Mouse (Mus musculus): Measurements from ENCODE around the gene Fam178b. TPM values are rescaled to one million over a fixed set of nuclear protein-coding genes. Genes with fewer than 3 reads are reported as not detected.

Gene Fam178b
- polyA plus RNA-seq, 1 experiment from 2014 or later: 0.59 TPM

GRCm38 (mm10) chr1:36604254-36605156, 78.5 kb downstream of the Fam178b start:
- no peaks in the 10 kb centered on the region for H3K36me3 ChIP-seq (ENCODE audit: control insufficient read depth, insufficient read depth, low read length)
- H3K4me1 ChIP-seq (replicated peaks; ENCODE audit: control insufficient read depth, insufficient read depth): peaks cover 17% of the 10 kb centered on the region
- H3K9ac ChIP-seq (ENCODE audit: low read length): no peak overlapping the region
- DNase-seq (ENCODE audit: low spot score): no peak
- no peaks in the 10 kb centered on the region for H3K27me3 ChIP-seq (ENCODE audit: control insufficient read depth, insufficient read depth, low read length)
- peak overlapping the region; percentile 87; the same call in 1 of the 2 replicates for H3K27ac ChIP-seq (replicated peaks)
- no peak overlapping the region for H3K4me2 ChIP-seq (replicated peaks; ENCODE audit: low read depth)
- 75% methylated on average over 12 of the region's 12 CpGs for WGBS
- no peaks in the 10 kb centered on the region for H3K9me3 ChIP-seq (ENCODE audit: control insufficient read depth, low read length)
- TF ChIP-seq CTCF (IDR thresholded peaks at IDR 0.05; ENCODE audit: low read depth) (no peak), EP300 (optimal IDR thresholded peaks at IDR 0.05) (no peak)
- ATAC-seq (ENCODE audit: low FRiP score, low TSS enrichment): no peak
- no peak overlapping the region for H3K4me3 ChIP-seq (ENCODE audit: low read depth, low read length)

GRCm38 (mm10) chr1:36603361-36603760, 79.6 kb downstream of the Fam178b start:
- ATAC-seq (ENCODE audit: low FRiP score, low TSS enrichment): peak; percentile 75
- H3K27ac ChIP-seq (replicated peaks): peak overlapping the region; percentile 87

GRCm38 (mm10) chr1:36602271-36602670, 80.7 kb downstream of the Fam178b start:
- TF ChIP-seq CTCF (IDR thresholded peaks at IDR 0.05; ENCODE audit: low read depth) (no peak), EP300 (optimal IDR thresholded peaks at IDR 0.05) (no peak)
- H3K36me3 ChIP-seq (ENCODE audit: control insufficient read depth, insufficient read depth, low read length): no peaks in the 10 kb centered on the region
- H3K4me3 ChIP-seq (ENCODE audit: low read depth, low read length): no peak overlapping the region
- no peak overlapping the region for H3K27ac ChIP-seq (replicated peaks)
- ATAC-seq (ENCODE audit: low FRiP score, low TSS enrichment) (no peak), DNase-seq (ENCODE audit: low spot score) (no peak)
- 46% methylated on average over 4 of the region's 4 CpGs for WGBS
- H3K9me3 ChIP-seq (ENCODE audit: control insufficient read depth, low read length): no peaks in the 10 kb centered on the region
- H3K9ac ChIP-seq (ENCODE audit: low read length): no peak overlapping the region
- no peaks in the 10 kb centered on the region for H3K27me3 ChIP-seq (ENCODE audit: control insufficient read depth, insufficient read depth, low read length)
- H3K4me1 ChIP-seq (replicated peaks; ENCODE audit: control insufficient read depth, insufficient read depth): peaks cover 13% of the 10 kb centered on the region; the same call in 1 of the 2 replicates
- H3K4me2 ChIP-seq (replicated peaks; ENCODE audit: low read depth): no peak overlapping the region

More at GRCm38 (mm10) chr1:36603361-36603760, 79.6 kb downstream of the Fam178b start:
- DNase-seq (ENCODE audit: low spot score): peak; percentile 80
- no peaks in the 10 kb centered on the region for H3K36me3 ChIP-seq (ENCODE audit: control insufficient read depth, insufficient read depth, low read length)
- H3K4me2 ChIP-seq (replicated peaks; ENCODE audit: low read depth): no peak overlapping the region; the same call in 1 of the 2 replicates
- no peaks in the 10 kb centered on the region for H3K27me3 ChIP-seq (ENCODE audit: control insufficient read depth, insufficient read depth, low read length)
- peak overlapping the region; percentile 41; the same call in 1 of the 2 replicates for H3K9ac ChIP-seq (ENCODE audit: low read length)
- WGBS: 21% methylated on average over 9 of the region's 9 CpGs
- H3K9me3 ChIP-seq (ENCODE audit: control insufficient read depth, low read length): no peaks in the 10 kb centered on the region
- H3K4me1 ChIP-seq (replicated peaks; ENCODE audit: control insufficient read depth, insufficient read depth): peaks cover 17% of the 10 kb centered on the region
- no peak overlapping the region for H3K4me3 ChIP-seq (ENCODE audit: low read depth, low read length)
- no peak for TF ChIP-seq CTCF (IDR thresholded peaks at IDR 0.05; ENCODE audit: low read depth)
- no peak for TF ChIP-seq EP300 (optimal IDR thresholded peaks at IDR 0.05)

GRCm38 (mm10) chr1:36598411-36598810, 84.6 kb downstream of the Fam178b start:
- no peaks in the 10 kb centered on the region for H3K9me3 ChIP-seq (ENCODE audit: control insufficient read depth, low read length)
- DNase-seq (ENCODE audit: low spot score) (no peak), ATAC-seq (ENCODE audit: low FRiP score, low TSS enrichment) (no peak)
- no peaks in the 10 kb centered on the region for H3K27me3 ChIP-seq (ENCODE audit: control insufficient read depth, insufficient read depth, low read length)
- peaks cover 9% of the 10 kb centered on the region; the same call in 1 of the 2 replicates for H3K4me1 ChIP-seq (replicated peaks; ENCODE audit: control insufficient read depth, insufficient read depth)
- no peak overlapping the region for H3K4me2 ChIP-seq (replicated peaks; ENCODE audit: low read depth)
- TF ChIP-seq CTCF (IDR thresholded peaks at IDR 0.05; ENCODE audit: low read depth) (no peak), EP300 (optimal IDR thresholded peaks at IDR 0.05) (no peak)
- H3K9ac ChIP-seq (ENCODE audit: low read length): no peak overlapping the region
- H3K4me3 ChIP-seq (ENCODE audit: low read depth, low read length): no peak overlapping the region
- no peaks in the 10 kb centered on the region for H3K36me3 ChIP-seq (ENCODE audit: control insufficient read depth, insufficient read depth, low read length)
- no peak overlapping the region for H3K27ac ChIP-seq (replicated peaks)
- WGBS: 68% methylated on average over 2 of the region's 2 CpGs

- H3K27ac ChIP-seq (replicated peaks): peak overlapping the region; percentile 79
- no peak overlapping the region for H3K9ac ChIP-seq (ENCODE audit: low read length)
- no peaks in the 10 kb centered on the region for H3K9me3 ChIP-seq (ENCODE audit: control insufficient read depth, low read length)
- 0 out of 2 replicates have a peak overlapping the region, but pooled peaks have one; percentile 15 for H3K4me2 ChIP-seq (replicated peaks; ENCODE audit: low read depth)
- DNase-seq (ENCODE audit: low spot score) (peak; percentile 84), ATAC-seq (ENCODE audit: low FRiP score, low TSS enrichment) (peak; percentile 89)
- H3K27me3 ChIP-seq (ENCODE audit: control insufficient read depth, insufficient read depth, low read length): no peaks in the 10 kb centered on the region
- WGBS: 31% methylated on average over 4 of the region's 4 CpGs
- H3K36me3 ChIP-seq (ENCODE audit: control insufficient read depth, insufficient read depth, low read length): no peaks in the 10 kb centered on the region
- H3K4me3 ChIP-seq (ENCODE audit: low read depth, low read length): no peak overlapping the region
- TF ChIP-seq CTCF (IDR thresholded peaks at IDR 0.05; ENCODE audit: low read depth) (no peak), EP300 (optimal IDR thresholded peaks at IDR 0.05) (no peak)
- 0 out of 2 replicates have a peak, but pooled peaks cover 5% of the 10 kb centered on the region for H3K4me1 ChIP-seq (replicated peaks; ENCODE audit: control insufficient read depth, insufficient read depth)
These were observed 86.9 kb downstream of the Fam178b start for GRCm38 (mm10) chr1:36596114-36596513.
